Mouse (Mus musculus): ENCODE measurements at regions not wholly inside any gene's neighbourhood (a gene's known extent, or its start where the extent isn't known, plus 50 kb on each side); places are given as distances from the start of the nearest gene placed in this dataset.
"Not testable (repeated sequence)": the region's sequence is repeated elsewhere in the genome, so short reads cannot be mapped to it uniquely, and the experiment has no call there.

- TF ChIP-seq CTCF (IDR thresholded peaks at IDR 0.05; ENCODE audit: borderline replicate concordance, insufficient read depth, low read depth, low read length); POLR2A (IDR thresholded peaks at IDR 0.05; ENCODE audit: borderline replicate concordance, insufficient read depth, low read length): not testable (repeated sequence)
These were observed 120.4 kb upstream of the Haao start for GRCm38 (mm10) chr17:83968124-83968523.

Data from cerebellum, adult 2 months (tissue).